Mouse (Mus musculus): Measurements from ENCODE around the gene Tgtp1. TPM values are rescaled to one million over a fixed set of nuclear protein-coding genes. Genes with fewer than 3 reads are reported as not detected.
"Not testable (repeated sequence)": the region's sequence is repeated elsewhere in the genome, so short reads cannot be mapped to it uniquely, and the experiment has no call there.

Tgtp1 gene
- total RNA-seq (2021) = 1 to 10 TPM in 1 of 2 experiments, under 1 TPM in 1; 0.33 to 1.2 TPM
- long read RNA-seq, experiment 1, partial matches to known transcripts = 0 of 4 reads
- long read RNA-seq, experiment 1, other reads (novel, unspliced or antisense) = 2 of 4 reads
- long read RNA-seq, experiment 2, partial matches to known transcripts = 0 of 2 reads
- long read RNA-seq, experiment 2, other reads (novel, unspliced or antisense) = 0 of 2 reads

DNA sequence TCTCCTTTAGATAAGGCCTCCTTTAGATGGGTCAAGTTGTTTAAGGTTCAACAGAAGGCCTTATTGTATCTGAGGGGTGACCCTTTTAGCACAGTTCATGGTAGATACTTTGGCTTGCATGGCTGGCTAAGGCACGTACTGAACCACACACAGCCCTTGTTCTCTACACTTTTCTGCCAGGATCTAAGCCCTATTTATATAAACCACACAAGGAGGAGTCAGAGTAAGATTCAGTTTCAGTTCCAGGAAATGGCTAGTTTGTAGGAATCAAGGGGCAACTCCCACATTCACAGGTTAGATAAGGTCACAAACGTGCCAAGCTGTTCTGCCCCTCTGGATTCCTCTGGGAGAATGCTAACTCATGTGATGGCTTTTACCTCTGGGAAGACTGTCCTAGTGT lies at the start of gene Tgtp1:
Tgtp1 (minus strand) TSS at position 155 of the 400 bp plus-strand sequence.
- intact Hi-C loops (cut with DNase I); DNase-seq: not testable (repeated sequence)

DNA sequence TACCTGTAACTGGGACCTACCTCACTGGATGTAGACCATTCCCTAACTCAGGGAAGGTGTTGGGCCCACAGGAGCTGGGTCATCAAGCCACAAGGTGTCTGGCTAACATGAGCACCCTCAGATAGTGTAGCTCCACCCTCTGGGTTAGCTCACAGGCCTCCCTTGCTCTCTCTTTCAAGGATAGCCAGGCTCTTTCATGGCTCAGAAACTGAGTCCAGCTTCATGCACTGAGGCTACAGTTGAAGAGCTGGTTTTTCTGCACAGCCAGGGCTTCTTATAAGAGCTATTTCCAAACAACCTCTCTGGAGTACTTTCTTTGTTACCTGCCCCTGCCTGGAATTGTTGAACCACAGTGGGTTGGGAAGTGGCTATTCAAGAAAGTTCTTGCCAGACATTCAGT lies 18.1 kb upstream of the Tgtp1 start:
- intact Hi-C loops (cut with DNase I) = not testable (repeated sequence)

DNA sequence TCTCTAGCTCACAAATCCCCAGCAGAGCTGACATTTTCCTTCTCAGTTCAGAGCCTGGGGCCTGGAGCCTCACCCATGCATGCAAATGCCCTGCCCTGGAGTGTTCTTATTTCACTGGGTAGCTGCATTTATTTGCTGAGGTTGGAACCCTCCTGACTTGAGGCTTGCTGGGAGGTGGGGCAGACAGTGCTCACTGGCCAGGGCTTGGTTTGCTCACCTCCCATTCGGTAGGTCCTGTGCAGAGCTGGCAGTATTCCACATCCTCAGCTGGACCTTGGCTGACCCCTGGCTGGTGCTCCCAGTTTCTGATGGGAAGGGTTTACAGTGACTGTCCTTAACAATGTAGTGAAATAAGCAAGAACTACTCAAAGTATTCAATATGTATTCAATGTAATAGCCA lies 12.8 kb upstream of the Tgtp1 start:
- intact Hi-C loops (cut with DNase I); DNase-seq: not testable (repeated sequence)

More for the DNA sequence above, 18.1 kb upstream of the Tgtp1 start:
- not testable (repeated sequence) for DNase-seq

DNA sequence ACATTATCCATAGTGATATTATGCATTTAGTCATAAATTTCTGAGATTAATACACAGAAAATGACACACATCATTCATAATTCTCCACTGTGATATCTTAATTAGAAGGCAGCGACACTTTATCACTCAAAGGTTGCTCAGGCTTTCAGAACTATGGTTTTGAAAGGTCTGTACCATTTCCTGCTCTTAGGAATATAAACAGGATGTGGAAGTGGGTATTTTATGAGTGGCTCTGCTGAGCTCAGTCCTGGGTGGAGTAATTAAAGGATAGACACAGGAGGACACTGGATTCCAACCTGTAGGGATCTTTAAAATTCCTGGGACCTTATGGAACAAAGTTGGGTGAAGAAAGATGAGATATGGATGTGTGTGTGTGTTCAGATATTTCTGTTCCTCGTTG lies 12.3 kb upstream of the Tgtp1 start:
- intact Hi-C loops (cut with DNase I); DNase-seq: not testable (repeated sequence)

DNA sequence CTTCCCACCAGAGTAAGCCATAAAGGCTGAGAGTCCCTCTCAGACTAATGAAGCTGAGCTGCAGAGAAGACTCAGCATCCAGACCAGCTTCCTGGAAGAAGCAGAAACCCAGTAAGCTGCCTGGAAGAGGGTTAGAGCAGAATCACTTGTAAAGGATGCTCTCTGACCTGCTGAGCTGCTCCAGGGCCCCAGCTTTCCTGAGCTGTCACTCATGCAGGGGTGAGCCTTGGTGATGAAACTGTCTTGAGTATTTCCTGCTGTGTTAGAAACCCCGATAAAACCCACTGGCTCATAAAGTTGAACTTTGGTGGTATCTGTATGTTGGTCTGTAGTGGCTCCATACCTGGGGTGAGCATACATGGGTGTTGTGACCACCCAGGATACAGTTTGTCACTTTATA lies 6.4 kb upstream of the Tgtp1 start:
- DNase-seq; intact Hi-C loops (cut with DNase I): not testable (repeated sequence)

DNA sequence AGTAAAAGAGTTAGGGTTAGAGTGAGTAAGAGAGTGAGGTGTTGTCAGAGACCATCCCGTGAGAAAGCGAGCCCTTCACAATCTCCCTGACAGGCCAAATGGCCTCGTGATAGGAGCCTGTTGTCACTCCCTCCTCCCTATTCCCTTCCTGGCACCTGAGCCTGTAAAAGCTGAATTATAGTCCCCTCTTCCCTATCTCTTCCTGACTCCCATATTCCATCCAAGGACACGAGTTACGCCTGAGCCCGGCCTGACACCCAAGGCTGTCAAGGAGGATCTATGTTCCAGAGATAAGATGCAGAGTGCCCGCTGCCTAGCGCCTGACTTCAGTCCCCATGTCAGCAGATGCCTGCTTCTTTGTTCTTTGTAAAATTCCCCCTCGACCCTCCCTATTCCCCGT lies 676 bp downstream of the Tgtp1 start:
- DNase-seq; intact Hi-C loops (cut with DNase I): not testable (repeated sequence)

DNA sequence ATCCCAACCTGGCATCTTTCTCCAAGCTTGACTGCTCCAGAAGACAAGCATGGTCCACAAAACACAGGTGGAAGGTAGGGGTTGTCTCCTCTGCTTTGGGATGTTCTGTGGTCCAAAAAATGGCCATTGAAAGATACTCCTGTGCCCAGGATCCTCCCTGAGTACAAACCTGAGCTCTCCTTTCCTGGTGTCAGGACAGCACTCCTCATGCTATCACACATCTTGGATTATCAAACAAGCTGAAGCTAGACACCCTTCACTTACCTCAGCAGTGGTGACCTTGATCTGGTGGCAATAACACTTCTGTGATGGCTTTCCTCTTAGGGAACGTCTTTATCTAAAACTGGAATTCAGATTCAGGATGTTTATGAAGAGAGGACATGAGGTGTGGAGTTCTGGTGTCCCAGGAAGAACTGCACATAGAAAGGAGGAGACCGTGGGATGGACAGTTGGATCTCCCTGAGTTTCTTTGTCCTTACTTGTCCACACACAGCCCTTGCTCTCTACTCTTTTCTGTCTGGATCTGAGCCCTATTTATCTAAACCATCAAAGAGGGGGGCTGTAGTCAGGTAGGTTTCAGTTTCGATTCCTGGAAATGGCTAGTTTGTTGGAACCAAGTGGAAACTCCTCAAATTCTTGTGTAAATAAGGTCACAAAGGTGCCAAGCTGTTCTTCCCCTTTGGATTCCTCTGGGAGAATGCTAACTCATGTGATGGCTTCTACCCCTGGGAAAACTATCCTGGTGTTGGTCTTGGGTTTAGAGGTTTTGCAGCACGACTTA lies 2.0 kb downstream of the Tgtp1 start, which contains the start of gene Gm12185:
Gm12185 (minus strand) TSS at position 487 of the 781 bp plus-strand sequence.
- intact Hi-C loops (cut with DNase I); DNase-seq: not testable (repeated sequence)

DNA sequence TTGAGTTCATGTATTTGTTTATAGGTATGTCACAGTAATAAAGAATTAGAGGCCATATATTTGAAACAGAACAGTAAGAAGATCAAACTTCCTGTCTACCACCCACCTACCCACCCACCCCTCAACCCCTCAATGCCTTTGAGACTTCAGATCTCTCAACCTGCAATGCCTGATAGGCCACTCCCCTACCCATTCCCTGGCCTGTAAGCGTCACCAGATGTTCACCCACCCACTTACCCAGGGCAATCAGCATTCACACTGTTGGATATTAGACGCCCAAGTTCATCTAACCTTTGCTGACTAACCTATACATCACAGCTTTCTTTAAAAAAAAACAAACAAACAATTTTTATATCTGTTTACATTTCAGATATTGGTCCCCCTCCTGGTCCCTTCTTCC lies 4.0 kb downstream of the Tgtp1 start:
- intact Hi-C loops (cut with DNase I); DNase-seq: not testable (repeated sequence)

DNA sequence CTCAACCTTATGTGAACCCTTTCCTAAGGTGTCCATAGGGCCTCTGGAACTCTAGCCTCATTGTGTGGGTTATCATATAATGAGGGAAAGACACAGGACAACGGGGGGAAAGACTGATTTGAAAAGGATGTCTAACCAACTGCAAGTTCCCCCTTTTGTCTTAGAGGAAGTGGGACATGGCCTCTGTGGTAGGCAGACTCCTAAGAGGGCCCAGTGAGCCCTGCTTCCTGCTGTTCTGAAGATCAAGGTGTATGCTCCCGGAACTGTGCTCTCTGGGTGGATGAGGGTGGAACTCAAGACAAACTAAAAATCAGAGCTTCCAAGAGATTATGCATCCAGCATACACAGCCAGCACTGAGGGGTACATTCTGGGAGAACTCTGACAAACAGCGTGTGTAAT lies 5.8 kb downstream of the Tgtp1 start:
- DNase-seq; intact Hi-C loops (cut with DNase I): not testable (repeated sequence)

DNA sequence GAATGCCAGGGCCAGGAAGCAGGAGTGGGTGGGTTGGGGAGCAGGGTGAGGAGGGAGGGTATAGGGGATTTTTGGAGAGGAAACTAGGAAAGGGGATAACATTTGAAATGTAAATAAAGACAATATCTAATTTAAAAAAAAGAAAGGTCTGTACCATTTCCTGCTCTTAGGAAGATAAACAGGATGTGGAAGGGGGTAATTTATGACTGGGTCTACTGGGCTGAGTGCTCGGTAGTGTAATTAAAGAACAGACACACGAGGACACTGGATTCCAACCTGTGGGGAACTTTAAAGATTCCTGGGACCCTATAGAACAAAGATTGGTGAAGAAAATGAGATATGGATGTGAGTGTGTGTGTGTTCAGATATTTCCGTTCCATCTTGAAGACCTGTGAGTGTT lies 11.1 kb downstream of the Tgtp1 start:
- intact Hi-C loops (cut with DNase I); DNase-seq: not testable (repeated sequence)

DNA sequence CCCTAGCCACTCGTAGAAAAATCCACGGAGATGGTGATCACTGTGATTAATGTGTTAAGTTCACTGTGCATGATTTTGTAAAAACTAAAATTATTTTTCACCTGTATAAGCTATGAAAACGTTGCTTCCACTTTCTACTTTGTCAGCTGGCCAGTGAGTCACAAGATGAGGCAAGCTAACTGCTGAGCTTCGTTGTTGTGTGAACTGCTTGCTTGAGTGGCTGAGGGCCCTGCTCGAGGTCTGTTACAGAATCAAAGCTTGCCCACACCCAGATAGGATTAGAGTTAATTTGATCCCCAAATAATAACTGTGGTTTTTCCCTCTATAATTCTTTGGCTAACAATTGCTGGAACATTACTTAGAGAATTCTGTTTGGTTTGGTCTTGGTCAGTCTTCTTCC lies 13.9 kb downstream of the Tgtp1 start:
- intact Hi-C loops (cut with DNase I); DNase-seq: not testable (repeated sequence)

DNA sequence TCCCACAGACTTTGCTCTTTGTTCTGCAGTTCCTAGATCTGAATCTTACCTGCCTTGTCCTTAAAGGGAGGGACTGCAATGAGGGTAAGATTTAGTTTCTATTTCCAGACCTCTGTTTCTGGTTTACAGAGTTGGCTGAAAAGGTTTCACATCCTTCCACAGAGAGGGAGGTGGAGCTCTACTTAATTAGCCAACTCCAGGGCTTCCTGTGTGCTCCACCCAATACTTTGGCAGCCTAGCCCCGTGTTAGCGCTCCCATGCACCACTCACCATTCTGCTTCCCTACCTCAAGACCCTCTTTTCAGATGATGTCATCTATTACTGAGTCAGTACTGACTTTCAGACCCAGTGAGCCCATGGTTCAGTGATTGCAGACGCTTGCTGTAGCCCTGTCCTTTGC lies 14.7 kb downstream of the Tgtp1 start, which contains the start of gene 9930111J21Rik1:
9930111J21Rik1 (minus strand) TSS at position 148 of the 400 bp plus-strand sequence.
- DNase-seq; intact Hi-C loops (cut with DNase I): not testable (repeated sequence)

DNA sequence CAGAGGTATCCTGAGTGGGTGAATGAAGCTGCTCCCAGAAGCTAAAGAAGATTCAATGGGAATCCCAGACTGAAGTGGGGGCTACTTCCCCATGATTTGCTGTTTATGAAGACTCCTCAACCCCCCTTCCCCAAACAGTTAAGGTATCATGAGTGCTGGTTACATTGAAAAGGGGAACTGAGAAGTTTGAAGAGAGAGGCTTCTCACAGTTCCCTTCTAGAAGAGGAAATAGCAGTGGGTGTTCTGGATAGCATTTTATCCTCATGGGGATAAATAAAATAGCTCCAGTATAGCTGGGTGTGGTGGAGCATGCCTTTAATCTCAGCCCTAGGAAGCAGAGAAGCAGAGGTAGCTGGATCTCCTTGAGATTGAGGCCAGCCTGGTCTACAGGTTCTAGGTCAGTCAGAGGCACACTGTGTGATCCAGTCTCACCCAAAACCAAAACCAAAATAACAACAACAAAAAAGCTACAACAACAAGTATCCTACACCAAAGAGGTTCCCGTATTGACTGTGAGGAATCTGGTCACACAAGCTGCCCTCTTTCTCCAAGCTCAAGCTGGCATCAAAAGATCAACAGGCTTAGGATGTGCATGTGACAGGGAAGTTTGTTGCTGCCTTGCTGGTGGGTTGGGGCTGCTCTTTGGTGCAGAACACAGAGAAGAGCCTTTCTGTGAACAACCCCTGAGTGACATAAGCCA lies 15.6 kb downstream of the Tgtp1 start, which contains the start of gene Olfr56:
Olfr56 (plus strand) TSS at position 650 of the 700 bp plus-strand sequence.
- DNase-seq; intact Hi-C loops (cut with DNase I): not testable (repeated sequence)

DNA sequence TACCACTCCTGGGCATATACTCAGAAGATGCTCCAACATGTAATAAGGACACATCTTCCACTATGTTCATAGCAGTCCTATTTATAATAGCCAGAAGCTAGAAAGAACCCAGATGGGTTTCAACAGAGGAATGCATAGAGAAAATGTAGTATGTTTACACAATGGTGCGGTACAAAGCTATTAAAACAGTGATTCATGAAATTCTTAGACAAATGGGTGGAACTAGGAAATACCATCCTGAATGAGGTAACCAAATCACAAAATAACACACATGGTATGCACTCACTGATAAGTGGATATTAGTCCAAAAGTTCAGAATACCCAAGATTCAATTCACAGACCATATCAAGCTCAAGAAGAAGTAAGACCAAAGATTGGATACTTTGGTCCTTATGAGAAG lies 19.3 kb downstream of the Tgtp1 start:
- intact Hi-C loops (cut with DNase I) = not testable (repeated sequence)

DNA sequence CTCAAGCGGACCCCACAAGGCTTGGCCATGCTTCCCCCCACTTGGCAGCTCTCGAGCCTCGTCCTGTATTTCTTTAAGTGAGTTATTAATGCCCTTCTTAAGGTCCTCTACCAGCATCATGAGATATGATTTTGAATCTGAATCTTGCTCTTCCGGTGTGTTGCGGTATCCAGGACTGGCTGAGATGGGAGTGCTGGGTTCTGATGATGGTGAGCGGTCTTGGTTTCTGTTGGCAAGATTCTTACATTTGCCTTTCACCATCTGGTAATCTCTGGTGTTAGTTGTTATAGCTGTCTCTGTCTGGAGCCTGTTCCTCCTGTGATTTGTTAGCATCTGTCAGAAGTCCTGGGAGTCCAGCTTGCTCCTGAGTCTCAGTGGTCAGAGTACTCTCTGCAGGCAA lies 47.9 kb downstream of the Tgtp1 start, which contains the start of gene Psme2b:
Psme2b (minus strand) TSS at position 101 of the 400 bp plus-strand sequence.
- intact Hi-C loops (cut with DNase I); DNase-seq: not testable (repeated sequence)

More for the DNA sequence above, 19.3 kb downstream of the Tgtp1 start:
- not testable (repeated sequence) for DNase-seq

DNA sequence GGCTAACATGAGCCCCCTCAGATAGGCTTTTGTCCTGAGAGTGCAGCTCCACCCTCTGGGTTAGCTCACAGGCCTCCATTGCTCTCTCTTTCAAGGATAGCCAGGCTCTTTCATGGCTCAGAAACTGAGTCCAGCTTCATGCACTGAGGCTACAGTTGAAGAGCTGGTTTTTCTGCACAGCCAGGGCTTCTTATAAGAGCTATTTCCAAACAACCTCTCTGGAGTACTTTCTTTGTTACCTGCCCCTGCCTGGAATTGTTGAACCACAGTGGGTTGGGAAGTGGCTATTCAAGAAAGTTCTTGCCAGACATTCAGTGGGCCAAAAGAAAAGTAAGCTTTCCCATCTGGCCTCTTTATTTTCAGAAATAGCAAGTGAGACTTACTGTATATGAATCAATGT lies 54.7 kb downstream of the Tgtp1 start:
- intact Hi-C loops (cut with DNase I); DNase-seq: not testable (repeated sequence)

Other genes with a start within 250 kb of the Tgtp1 start
- gene Rack1, start 193.8 kb downstream of the Tgtp1 start, total RNA-seq (2021) = 100 to 1,000 TPM; 299 to 361 TPM
- gene Trim41, start 176.8 kb downstream of the Tgtp1 start, total RNA-seq (2021) = 10 to 100 TPM; 17.2 to 22.6 TPM
- 10 to 100 TPM; 48.2 to 49.7 TPM for gene Trim7, start 168.0 kb downstream of the Tgtp1 start, total RNA-seq (2021)
- under 1 TPM; 0.61 to 0.91 TPM for gene Gm12184, start 167.5 kb downstream of the Tgtp1 start, total RNA-seq (2021)
- gene Irgm1, start 122.5 kb downstream of the Tgtp1 start, total RNA-seq (2021) = 10 to 100 TPM in 1 of 2 experiments, 1 to 10 TPM in 1; 8.7 to 11.3 TPM
- under 1 TPM; 0.25 to 0.28 TPM for gene Gm5431, start 92.0 kb downstream of the Tgtp1 start, total RNA-seq (2021)
- under 1 TPM; 0.41 to 0.44 TPM for gene Psme2b, start 48.0 kb downstream of the Tgtp1 start, total RNA-seq (2021)
- gene Olfr56, start 15.3 kb downstream of the Tgtp1 start, total RNA-seq (2021) = not detected
- gene 9930111J21Rik1, start 14.8 kb downstream of the Tgtp1 start, total RNA-seq (2021) = 1 to 10 TPM; 1.2 TPM
- gene Gm12185, start 1.9 kb downstream of the Tgtp1 start, total RNA-seq (2021) = under 1 TPM; 0.26 to 0.27 TPM
- 1 to 10 TPM; 1.6 to 1.7 TPM for gene 9930111J21Rik2, start 57.1 kb upstream of the Tgtp1 start, total RNA-seq (2021)
- gene Tgtp2, start 70.0 kb upstream of the Tgtp1 start, total RNA-seq (2021) = 1 to 10 TPM in 1 of 2 experiments, under 1 TPM in 1; 0.33 to 1.1 TPM
- gene Ifi47, start 82.4 kb upstream of the Tgtp1 start, total RNA-seq (2021) = under 1 TPM; 0.59 to 0.64 TPM
- not detected for gene Olfr1396, start 120.7 kb upstream of the Tgtp1 start, total RNA-seq (2021)
- gene Olfr1395, start 148.1 kb upstream of the Tgtp1 start, total RNA-seq (2021) = not detected
- gene Olfr1394, start 160.2 kb upstream of the Tgtp1 start, total RNA-seq (2021) = not detected
- 1 to 10 TPM; 2.1 to 4.3 TPM for gene Btnl9, start 193.0 kb upstream of the Tgtp1 start, total RNA-seq (2021)
- 10 to 100 TPM; 17.2 to 20.9 TPM for gene Zfp62, start 209.1 kb upstream of the Tgtp1 start, total RNA-seq (2021)